Mouse (Mus musculus) right cerebral cortex, postnatal 14 days (tissue): ENCODE measurements around the gene Tmem59l.
A peak's percentile ranks its signal among the peaks of the same experiment; 100 is the strongest.

Experiments used
- DNase-seq: peaks from one replicate; pipeline ENCODE4 v3.0.0; 2022

Tmem59l gene

GRCm38 (mm10) chr8:70506328-70507026 lies 19.3 kb upstream of the Tmem59l start, which contains the start of gene Rex1bd:
Rex1bd (minus strand) TSS chr8:70506752.
- peak; percentile 96 for DNase-seq

GRCm38 (mm10) chr8:70505698-70506327 lies 18.7 kb upstream of the Tmem59l start:
- peak; percentile 39 for DNase-seq

GRCm38 (mm10) chr8:70504851-70505250 lies 17.7 kb upstream of the Tmem59l start:
- DNase-seq: peak; percentile 79

GRCm38 (mm10) chr8:70504291-70504716 lies 17.1 kb upstream of the Tmem59l start:
- DNase-seq: peak; percentile 54

- DNase-seq: peak; percentile 52
These were observed 16.0 kb upstream of the Tmem59l start for GRCm38 (mm10) chr8:70503062-70503750.

GRCm38 (mm10) chr8:70502540-70502939 lies 15.4 kb upstream of the Tmem59l start:
- DNase-seq: no peak

GRCm38 (mm10) chr8:70501820-70502529 lies 14.8 kb upstream of the Tmem59l start:
- no peak for DNase-seq

- no peak for DNase-seq
These were observed 13.5 kb upstream of the Tmem59l start for GRCm38 (mm10) chr8:70500386-70501301.

- no peak for DNase-seq
These were observed 8.6 kb upstream of the Tmem59l start for GRCm38 (mm10) chr8:70495771-70496062.

GRCm38 (mm10) chr8:70495001-70495770 lies 8.0 kb upstream of the Tmem59l start:
- DNase-seq: no peak

GRCm38 (mm10) chr8:70494416-70494945 lies 7.3 kb upstream of the Tmem59l start:
- DNase-seq: no peak

GRCm38 (mm10) chr8:70493692-70494415 lies 6.7 kb upstream of the Tmem59l start:
- DNase-seq: no peak

- no peak for DNase-seq
These were observed 5.8 kb upstream of the Tmem59l start, which contains the start of gene Crlf1 for GRCm38 (mm10) chr8:70492664-70493640. Crlf1 (plus strand) TSS chr8:70493158.

- no peak for DNase-seq
These were observed 3.8 kb upstream of the Tmem59l start for GRCm38 (mm10) chr8:70490880-70491495.

- DNase-seq: no peak
These were observed 3.1 kb upstream of the Tmem59l start for GRCm38 (mm10) chr8:70490061-70490879.

- DNase-seq: no peak
These were observed 2.4 kb upstream of the Tmem59l start for GRCm38 (mm10) chr8:70489576-70489975.

GRCm38 (mm10) chr8:70488931-70489470 lies 1.8 kb upstream of the Tmem59l start:
- no peak for DNase-seq
